Mouse (Mus musculus) heart, postnatal 25 days (tissue): ENCODE results near the gene Ttll4. TPM values are rescaled to one million over a fixed set of nuclear protein-coding genes. Genes with fewer than 3 reads are reported as not detected.

ENCODE experiments used
- DNase-seq: peaks from one replicate; pipeline ENCODE4 v3.0.0; 2022; ENCODE audit warnings: low spot score
- intact Hi-C: fragments of 180-260 bp; cut with DNase I; formaldehyde crosslinking; loops from one replicate; pipeline ENCODE4 v1.15.1; 2025
- total RNA-seq, 2 experiments: library from RNA; stranded (reverse); gene quantifications; 2 replicates each; pipeline ENCODE4 v1.2.3; 2021

The Ttll4 gene
- total RNA-seq, 2 experiments from 2014 or later: 11.6 to 12.1 TPM

DNA sequence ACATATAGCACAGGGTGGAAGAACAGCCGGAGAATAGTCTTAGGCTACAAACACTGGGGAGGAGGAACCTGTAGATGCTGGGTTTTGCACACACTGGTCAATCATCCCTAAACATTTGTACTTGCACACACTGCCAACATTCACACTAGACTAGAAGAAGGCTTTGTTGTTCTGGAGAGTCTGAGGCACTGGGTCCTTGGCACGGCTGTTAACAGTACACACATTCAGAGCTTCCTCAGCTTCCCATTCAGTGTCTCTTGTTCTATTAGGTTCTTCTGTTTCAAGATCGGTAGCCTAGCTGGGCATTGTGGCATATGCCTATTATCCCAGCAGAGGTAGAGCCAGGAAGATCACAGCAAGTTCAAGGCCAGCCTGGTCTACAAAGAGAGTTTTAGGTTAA is 42.6 kb downstream of the Ttll4 start:
- intact Hi-C loops: no loop called here
- DNase-seq: no peak

DNA sequence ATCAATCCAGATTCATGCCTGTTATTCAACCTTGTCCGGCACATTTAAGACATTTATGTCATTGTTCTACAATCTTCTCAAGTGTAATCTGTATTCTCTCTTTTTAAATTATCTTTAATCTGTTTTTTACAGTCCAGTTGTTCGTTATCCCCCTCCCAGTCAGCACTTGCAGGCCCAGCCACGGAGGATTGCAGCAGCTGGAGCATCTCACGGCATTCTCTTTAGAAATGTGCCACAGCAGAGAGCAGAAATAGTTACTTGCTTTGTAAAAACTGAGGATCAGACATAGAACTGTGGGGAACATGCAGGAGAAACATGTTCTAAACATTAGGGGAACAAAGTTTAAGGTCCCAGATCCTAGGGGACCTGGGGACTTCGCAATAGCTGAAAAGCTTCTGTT is 43.5 kb downstream of the Ttll4 start:
- no peak for DNase-seq
- intact Hi-C loops: no loop called here

GRCm38 (mm10) chr1:74709566-74709965 is 48.0 kb downstream of the Ttll4 start:
- intact Hi-C loops: no loop called here
- no peak for DNase-seq

DNA sequence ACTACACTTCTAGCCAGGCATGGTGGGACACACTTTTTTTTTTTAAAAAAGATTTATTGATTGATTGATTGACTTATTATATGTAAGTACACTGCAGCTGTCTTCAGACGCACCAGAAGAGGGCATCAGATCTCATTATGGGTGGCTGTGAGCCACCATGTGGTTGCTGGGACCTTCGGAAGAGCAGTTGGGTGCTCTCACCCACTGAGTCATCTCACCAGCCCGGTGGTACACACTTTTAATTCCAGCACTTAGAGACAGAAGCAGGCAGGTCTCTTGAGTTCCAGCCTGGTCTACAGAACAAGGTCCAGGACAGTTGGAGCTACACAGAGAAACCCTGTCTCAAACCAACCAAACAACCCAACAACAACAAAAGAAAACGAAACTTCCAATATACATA is 50.5 kb downstream of the Ttll4 start:
- intact Hi-C loops: loop anchor here (5.0 kb wide), 1 partner anchor 125 kb away; the partner anchor contains the start of genes Bcs1l and Zfp142
- no peak for DNase-seq

- intact Hi-C loops: loop anchor here (5.0 kb wide), 1 partner anchor 125 kb away; the partner anchor contains the start of genes Bcs1l and Zfp142
- no peak for DNase-seq
Measured at GRCm38 (mm10) chr1:74712461-74713098, 51.0 kb downstream of the Ttll4 start.

GRCm38 (mm10) chr1:74713099-74713858 is 51.7 kb downstream of the Ttll4 start, which contains the start of gene Cyp27a1:
Cyp27a1 (plus strand) TSS chr1:74713574.
- peak; percentile 83 for DNase-seq
- intact Hi-C loops: loop anchor here (5.0 kb wide), 1 partner anchor 126 kb away; the partner anchor contains the start of genes Bcs1l and Zfp142

GRCm38 (mm10) chr1:74713859-74714730 is 52.5 kb downstream of the Ttll4 start:
- no peak for DNase-seq
- intact Hi-C loops: loop anchor here (5.0 kb wide), 1 partner anchor 127 kb away; the partner anchor contains the start of genes Bcs1l and Zfp142

DNA sequence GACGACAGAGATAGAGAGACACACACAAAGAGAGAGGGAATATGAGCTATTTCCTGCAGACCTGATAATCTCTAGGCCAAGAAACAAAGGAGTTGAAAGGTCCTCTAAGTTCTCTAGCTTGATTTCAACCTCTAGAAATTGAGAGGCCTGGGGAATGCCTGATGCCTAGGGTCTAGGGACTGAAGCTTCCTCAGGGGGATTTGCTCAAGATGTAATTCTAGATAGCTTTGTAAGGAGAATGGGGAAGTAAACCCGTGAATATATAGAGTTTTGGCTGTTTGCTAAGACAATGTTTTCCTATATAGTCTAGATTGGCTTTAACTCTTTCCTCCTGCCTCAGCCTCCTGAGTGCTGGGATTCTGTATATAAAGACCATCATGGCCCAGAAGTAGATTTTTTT is 53.4 kb downstream of the Ttll4 start:
- DNase-seq: no peak
- intact Hi-C loops: loop anchor here (5.0 kb wide), 2 partner anchors 37 to 128 kb away; partner anchors contain the start of genes Bcs1l and Zfp142

DNA sequence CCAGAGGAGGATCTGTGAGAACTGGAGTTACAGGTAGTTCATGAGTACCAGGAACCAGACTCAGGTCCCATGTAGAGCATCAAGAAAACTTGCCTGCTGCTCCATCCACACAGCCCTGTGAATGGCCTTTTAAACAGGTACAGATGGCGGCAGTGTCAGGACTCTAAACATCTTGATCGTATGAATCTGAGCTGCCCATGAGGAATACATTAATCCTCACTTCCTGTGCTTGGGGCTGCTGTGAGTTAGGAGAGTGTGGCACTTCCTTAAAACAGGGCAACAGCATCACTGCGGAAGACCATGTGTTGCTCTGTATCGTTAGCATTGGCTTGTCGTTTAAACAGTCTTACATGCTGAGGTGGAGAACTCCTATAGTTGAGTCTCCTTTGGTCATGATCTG is 53.9 kb downstream of the Ttll4 start:
- intact Hi-C loops: loop anchor here (5.0 kb wide), 1 partner anchor 37 kb away; no protein-coding TSS in a partner anchor
- DNase-seq: no peak

GRCm38 (mm10) chr1:74715886-74716285 is 54.3 kb downstream of the Ttll4 start:
- intact Hi-C loops: loop anchor here (5.0 kb wide), 1 partner anchor 36 kb away; no protein-coding TSS in a partner anchor
- no peak for DNase-seq

DNA sequence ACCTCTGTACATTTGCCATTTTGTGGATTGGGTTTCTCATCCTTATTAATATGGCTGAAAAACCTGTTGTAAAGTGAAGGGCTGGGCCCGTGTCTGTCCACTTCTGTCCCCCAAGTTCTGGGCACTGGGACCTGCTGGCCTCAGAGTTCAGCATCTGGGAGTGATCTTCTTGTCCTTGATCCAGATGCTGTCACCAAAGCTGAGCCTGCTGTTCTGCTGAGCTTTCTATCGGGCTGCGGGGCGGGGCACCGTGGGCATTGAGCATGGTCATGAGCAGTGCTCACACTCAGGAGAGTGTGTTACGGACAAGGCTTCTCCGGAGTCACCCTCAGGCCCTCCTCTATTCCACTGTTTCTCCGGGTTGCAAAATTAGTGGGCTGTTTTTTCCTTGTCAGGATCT is 56.6 kb downstream of the Ttll4 start:
- intact Hi-C loops: loop anchor here (5.0 kb wide), 1 partner anchor 34 kb away; no protein-coding TSS in a partner anchor
- no peak for DNase-seq

GRCm38 (mm10) chr1:74719281-74719680 is 57.7 kb downstream of the Ttll4 start:
- intact Hi-C loops: loop anchor here (5.0 kb wide), 1 partner anchor 33 kb away; no protein-coding TSS in a partner anchor
- DNase-seq: no peak

- intact Hi-C loops: no loop called here
- DNase-seq: no peak
Measured at GRCm38 (mm10) chr1:74721657-74722056, 60.1 kb downstream of the Ttll4 start.

DNA sequence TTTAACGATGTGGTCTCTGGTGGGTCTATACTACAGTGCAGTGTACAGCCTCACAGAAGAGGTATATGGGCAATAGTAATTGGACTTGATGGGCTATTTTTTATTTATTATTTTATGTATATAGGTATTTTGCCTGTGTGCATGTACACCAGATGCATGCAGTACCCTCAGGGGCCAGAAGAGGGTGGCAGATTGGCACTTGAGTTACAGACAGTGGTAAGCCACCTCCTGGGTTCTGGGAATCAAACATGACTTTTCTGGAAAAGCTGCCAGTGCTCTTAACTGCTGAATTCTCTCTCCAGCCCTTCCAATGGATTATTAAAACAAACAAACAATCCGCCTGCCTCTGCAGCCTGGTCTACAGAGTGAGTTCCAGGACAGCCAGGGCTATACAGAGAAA is 62.2 kb downstream of the Ttll4 start:
- DNase-seq: no peak
- intact Hi-C loops: no loop called here

- DNase-seq: no peak
- intact Hi-C loops: no loop called here
Measured at GRCm38 (mm10) chr1:74726114-74726513, 64.6 kb downstream of the Ttll4 start.

- intact Hi-C loops: no loop called here
- no peak for DNase-seq
Measured at GRCm38 (mm10) chr1:74726674-74727073, 65.1 kb downstream of the Ttll4 start.

DNA sequence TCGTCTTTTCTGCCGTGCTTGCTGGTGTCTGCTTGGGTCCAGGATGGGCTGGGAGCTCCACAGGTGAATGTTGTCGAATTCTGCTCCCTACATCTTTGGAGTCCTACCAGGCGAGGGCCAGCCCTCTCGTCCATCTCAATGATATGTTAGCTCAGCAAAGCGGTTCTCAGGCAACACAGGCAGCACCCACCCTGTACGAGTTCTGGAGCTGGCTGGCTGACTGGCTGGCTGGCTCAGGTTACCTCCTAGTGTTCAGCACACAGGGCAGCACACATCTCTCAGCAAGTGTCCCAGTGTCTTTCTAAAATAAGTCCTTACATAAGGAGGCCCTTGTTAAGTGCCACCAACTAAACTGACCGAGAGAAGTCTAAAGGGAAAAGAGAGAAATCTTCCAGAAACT is 66.9 kb downstream of the Ttll4 start:
- intact Hi-C loops: no loop called here
- DNase-seq: no peak

- intact Hi-C loops: no loop called here
- DNase-seq: no peak
Measured at GRCm38 (mm10) chr1:74736977-74737376, 75.4 kb downstream of the Ttll4 start.

- intact Hi-C loops: no loop called here
- DNase-seq: no peak
Measured at GRCm38 (mm10) chr1:74737500-74737899, 76.0 kb downstream of the Ttll4 start.

GRCm38 (mm10) chr1:74740846-74741245 is 79.3 kb downstream of the Ttll4 start:
- no peak for DNase-seq
- intact Hi-C loops: no loop called here
